Mouse (Mus musculus) B cell, adult 62 days (primary cell): Measurements from ENCODE around the gene Mier1. TPM values are rescaled to one million over a fixed set of nuclear protein-coding genes. Genes with fewer than 3 reads are reported as not detected.

Experiments used
- total RNA-seq: library from RNA; stranded (reverse); gene quantifications from 4 replicates; pipeline ENCODE4 v1.2.4, GENCODE M21; 2023

The Mier1 gene
- total RNA-seq, result 90.9 to 103 TPM (median 95.7 TPM) in 4 replicates

GRCm38 (mm10) chr4:103114184-103115111 lies at the start of gene Mier1, which contains the start of gene Wdr78:
Gene Mier1, plus strand, starts transcription at chr4:103114390.
Gene Wdr78, minus strand, starts transcription at chr4:103114555.

Other genes with a start within 250 kb of the Mier1 start
- gene Tctex1d1, start 135.8 kb upstream of the Mier1 start, total RNA-seq, result not detected in 4 replicates
- not detected in 4 replicates for gene Insl5, start 87.5 kb upstream of the Mier1 start, total RNA-seq
- gene Wdr78, start 165 bp downstream of the Mier1 start, total RNA-seq, result 7.0 to 9.7 TPM (median 7.5 TPM) in 4 replicates
- gene Slc35d1, start 100.8 kb downstream of the Mier1 start, total RNA-seq, result 10.0 to 17.8 TPM (median 11.7 TPM) in 4 replicates
- gene 4921539E11Rik, start 176.5 kb downstream of the Mier1 start, total RNA-seq, result not detected in 4 replicates
- gene Oma1, start 199.4 kb downstream of the Mier1 start, total RNA-seq, result 13.6 to 19.0 TPM (median 15.4 TPM) in 4 replicates